Mouse (Mus musculus) heart, embryonic 11.5 days (tissue): Measurements from ENCODE around the gene Ostc. TPM values are rescaled to one million over a fixed set of nuclear protein-coding genes. Genes with fewer than 3 reads are reported as not detected.

Source experiments
- ATAC-seq: fragments of 200-750 bp; cut with Nextera tagmentation; replicated peaks from 2 replicates; pipeline ENCODE4 v1.8.0; 2017; ENCODE audit warnings: moderate library complexity; ENCODE audit not compliant: insufficient number of reproducible peaks, low FRiP score, low TSS enrichment
- H3K27ac ChIP-seq: fragments of 300-500 bp; sonication (generic); 2 replicates; pipeline ENCODE4 v1.5.1; 2014; ENCODE audit warnings: mild to moderate bottlenecking, low read depth, low read length
- H3K27me3 ChIP-seq: fragments of 300-500 bp; sonication (generic); 2 replicates; pipeline ENCODE4 v1.6.1; 2014; ENCODE audit warnings: mild to moderate bottlenecking, low read length, mixed read lengths; ENCODE audit not compliant: control insufficient read depth, insufficient read depth
- H3K36me3 ChIP-seq: fragments of 300-500 bp; sonication (generic); 2 replicates; pipeline ENCODE4 v1.6.1; 2014; ENCODE audit warnings: mild to moderate bottlenecking, low read length, moderate library complexity, mixed read lengths; ENCODE audit not compliant: control insufficient read depth, insufficient read depth
- H3K4me1 ChIP-seq: fragments of 300-500 bp; sonication (generic); 2 replicates; pipeline ENCODE4 v1.6.1; 2014; ENCODE audit warnings: low read length; ENCODE audit not compliant: control insufficient read depth, insufficient read depth
- H3K4me2 ChIP-seq: fragments of 300-500 bp; sonication (generic); 2 replicates; pipeline ENCODE4 v1.6.1; 2014; ENCODE audit warnings: mild to moderate bottlenecking, moderate library complexity
- H3K4me3 ChIP-seq: fragments of 300-500 bp; sonication (generic); 2 replicates; pipeline ENCODE4 v1.5.1; 2014; ENCODE audit warnings: low read depth, low read length
- H3K9ac ChIP-seq: fragments of 300-500 bp; sonication (generic); 2 replicates; pipeline ENCODE4 v1.6.1; 2014; ENCODE audit warnings: mild to moderate bottlenecking, low read depth, low read length, moderate library complexity
- H3K9me3 ChIP-seq: fragments of 300-500 bp; sonication (generic); replicated peaks from 2 replicates; pipeline ENCODE4 v1.6.1; 2016; ENCODE audit warnings: low read length; ENCODE audit not compliant: control insufficient read depth
- WGBS: fragments of 180-500 bp; shearing (Covaris S2); extraction: QIAGEN DNeasy Blood & Tissue Kit; methylation state at CpG from one replicate; pipeline ENCODE4 v1.1.7; 2014; ENCODE audit not compliant: insufficient replicate concordance; 5-methylcytosine and 5-hydroxymethylcytosine counted together
- polyA plus RNA-seq: library from polyadenylated mRNA; unstranded; fragments of >200 nt; fragmentation: Nextera tagmentation; extraction: Ambion mirVana; gene quantifications from 2 replicates; pipeline ENCODE4 v1.2.1, GENCODE M21; 2014

Ostc gene
- polyA plus RNA-seq, 1 experiment from 2014 or later = 282 TPM

GRCm38 (mm10) chr3:130694041-130694593, 15.1 kb downstream of the Ostc start:
- H3K36me3 ChIP-seq = peaks cover 11% of the 10 kb centered on the region
- WGBS = 64% methylated on average over 9 of the region's 9 CpGs

DNA sequence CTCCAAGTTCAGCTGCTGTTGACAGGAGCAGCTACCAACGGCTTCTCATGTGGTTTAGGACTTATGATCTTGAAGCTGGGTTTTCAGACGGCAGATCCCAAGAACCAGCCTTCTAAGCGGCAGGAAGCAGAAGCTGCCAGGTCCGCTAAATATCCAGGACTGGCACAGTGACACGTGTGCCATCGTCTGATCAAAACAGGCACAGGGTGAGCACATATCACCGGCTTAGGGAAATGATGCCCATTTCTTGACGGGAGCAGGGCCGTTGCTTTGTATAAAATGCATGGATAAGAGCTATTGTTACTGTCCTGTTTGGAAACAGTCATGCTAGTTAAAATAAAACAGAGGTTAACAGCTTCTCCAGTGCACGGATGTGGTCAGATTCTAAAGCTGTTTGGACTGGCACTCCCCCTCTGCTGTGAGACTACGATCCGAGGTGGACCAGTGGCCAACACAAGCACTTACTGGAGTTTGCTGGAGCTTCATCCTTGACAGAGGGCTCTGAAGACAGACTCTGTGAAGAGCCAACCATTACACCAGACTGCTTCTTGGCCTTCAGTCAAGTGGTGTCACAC, 17.6 kb downstream of the Ostc start:
- ATAC-seq = no peak
- Histone ChIP-seq H3K9ac (peak overlapping the region; percentile 73), H3K9me3 (no peaks in the 10 kb centered on the region), H3K27me3 (no peaks in the 10 kb centered on the region), H3K4me3 (peak overlapping the region; percentile 48), H3K27ac (peak overlapping the region; percentile 85), H3K36me3 (peaks cover 8% of the 10 kb centered on the region), H3K4me1 (peaks cover 7% of the 10 kb centered on the region; the same call in 1 of the 2 replicates), H3K4me2 (peak overlapping the region; percentile 85)
- 29% methylated on average over 12 of the region's 12 CpGs for WGBS

More at GRCm38 (mm10) chr3:130694041-130694593, 15.1 kb downstream of the Ostc start:
- H3K27ac ChIP-seq = no peak overlapping the region
- no peak overlapping the region for H3K9ac ChIP-seq
- H3K4me3 ChIP-seq = no peak overlapping the region
- no peak for ATAC-seq
- no peaks in the 10 kb centered on the region for H3K9me3 ChIP-seq
- no peaks in the 10 kb centered on the region for H3K27me3 ChIP-seq
- no peak overlapping the region for H3K4me2 ChIP-seq
- H3K4me1 ChIP-seq = peaks cover 7% of the 10 kb centered on the region; the same call in 1 of the 2 replicates

- ATAC-seq = peak; percentile 75
- Histone ChIP-seq H3K36me3 (peaks cover 8% of the 10 kb centered on the region), H3K4me2 (peak overlapping the region; percentile 85), H3K9me3 (no peaks in the 10 kb centered on the region), H3K9ac (peak overlapping the region; percentile 73), H3K4me3 (peak overlapping the region; percentile 48), H3K4me1 (peaks cover 7% of the 10 kb centered on the region; the same call in 1 of the 2 replicates), H3K27me3 (no peaks in the 10 kb centered on the region), H3K27ac (peak overlapping the region; percentile 85)
- 6% methylated on average over 20 of the region's 20 CpGs for WGBS
Measured at GRCm38 (mm10) chr3:130690834-130691595, 18.2 kb downstream of the Ostc start.

- Histone ChIP-seq H3K27ac (no peak overlapping the region), H3K36me3 (peaks cover under 1% of the 10 kb centered on the region; the same call in 1 of the 2 replicates), H3K4me1 (peaks cover 7% of the 10 kb centered on the region; the same call in 1 of the 2 replicates), H3K4me3 (no peak overlapping the region), H3K9ac (no peak overlapping the region), H3K4me2 (no peak overlapping the region), H3K27me3 (no peaks in the 10 kb centered on the region), H3K9me3 (no peaks in the 10 kb centered on the region)
- ATAC-seq = no peak
- WGBS = 24% methylated on average over 12 of the region's 12 CpGs
Measured at GRCm38 (mm10) chr3:130689630-130690029, 19.6 kb downstream of the Ostc start.

DNA sequence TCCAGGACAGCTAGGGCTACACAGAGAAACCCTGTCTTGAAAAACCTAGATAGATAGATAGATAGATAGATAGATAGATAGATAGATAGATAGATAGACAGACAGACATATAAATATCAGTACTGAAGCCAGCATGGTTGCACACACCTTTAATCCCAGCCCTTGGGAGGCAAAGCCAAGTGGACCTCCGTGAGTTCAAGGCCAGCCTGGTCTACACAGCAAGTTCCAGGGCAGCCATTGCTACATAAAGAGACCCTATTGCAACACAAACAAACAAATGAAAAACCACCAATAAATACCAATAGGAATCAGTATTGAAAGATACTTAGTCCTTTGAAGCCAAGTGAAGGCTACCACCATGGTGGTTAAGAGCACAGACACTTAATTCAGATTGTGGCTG, 22.2 kb downstream of the Ostc start:
- Histone ChIP-seq H3K27ac (no peak overlapping the region), H3K4me1 (peaks cover 6% of the 10 kb centered on the region; the same call in 1 of the 2 replicates), H3K4me3 (no peak overlapping the region), H3K9ac (no peak overlapping the region), H3K36me3 (no peaks in the 10 kb centered on the region), H3K9me3 (no peaks in the 10 kb centered on the region), H3K27me3 (no peaks in the 10 kb centered on the region), H3K4me2 (no peak overlapping the region)
- no peak for ATAC-seq
- WGBS = 89% methylated on average over 1 of the region's 1 CpGs

DNA sequence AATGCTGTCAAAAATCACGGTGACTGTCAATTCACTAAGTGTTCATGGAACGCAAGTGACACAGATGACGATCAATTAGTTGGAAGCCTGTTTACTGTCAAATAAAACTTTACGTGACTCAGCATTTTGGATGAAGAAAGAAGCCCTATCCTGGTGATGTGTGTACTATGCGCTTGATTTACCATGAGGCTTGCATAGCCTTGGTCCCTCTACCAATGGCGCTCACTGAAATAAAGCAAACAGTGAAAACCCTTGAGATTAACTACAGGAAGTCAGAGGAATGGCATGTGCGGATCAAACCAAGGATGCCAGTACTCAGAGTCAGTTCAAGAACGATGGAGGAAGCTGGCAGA, 24.3 kb downstream of the Ostc start:
- no peak overlapping the region for H3K27ac ChIP-seq
- H3K36me3 ChIP-seq = no peaks in the 10 kb centered on the region
- H3K4me1 ChIP-seq = no peaks in the 10 kb centered on the region
- WGBS = 84% methylated on average over 8 of the region's 8 CpGs
- H3K9me3 ChIP-seq = no peaks in the 10 kb centered on the region
- no peak overlapping the region for H3K4me2 ChIP-seq
- H3K27me3 ChIP-seq = no peaks in the 10 kb centered on the region
- no peak for ATAC-seq
- no peak overlapping the region for H3K4me3 ChIP-seq
- H3K9ac ChIP-seq = no peak overlapping the region

GRCm38 (mm10) chr3:130684276-130685013, 24.8 kb downstream of the Ostc start:
- no peak overlapping the region for H3K4me2 ChIP-seq

DNA sequence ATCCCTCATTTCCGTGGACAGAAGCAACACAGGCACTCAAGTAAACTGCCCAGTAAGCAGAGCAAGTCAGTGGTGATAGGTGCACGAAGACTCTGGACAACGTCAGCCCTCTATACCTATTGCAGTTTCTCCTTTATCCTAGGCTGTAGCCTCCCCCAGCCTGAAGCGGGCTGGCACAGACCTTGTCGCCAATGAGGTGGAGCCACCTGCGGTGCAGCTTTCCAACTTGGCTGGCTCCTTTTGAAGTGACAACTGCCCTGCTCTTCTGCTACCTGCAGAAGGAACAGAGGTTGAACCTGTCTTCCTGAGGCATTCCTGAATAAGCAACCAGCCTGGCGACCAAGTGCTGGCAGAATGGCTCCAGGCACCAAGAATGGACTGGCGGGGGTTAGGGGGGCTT, 25.4 kb downstream of the Ostc start:
- ATAC-seq = no peak
- H3K9me3 ChIP-seq = no peaks in the 10 kb centered on the region
- no peak overlapping the region for H3K9ac ChIP-seq
- H3K4me3 ChIP-seq = no peak overlapping the region
- no peak overlapping the region for H3K4me2 ChIP-seq
- H3K27ac ChIP-seq = no peak overlapping the region
- H3K4me1 ChIP-seq = no peaks in the 10 kb centered on the region
- 61% methylated on average over 8 of the region's 8 CpGs for WGBS
- no peaks in the 10 kb centered on the region for H3K36me3 ChIP-seq
- H3K27me3 ChIP-seq = no peaks in the 10 kb centered on the region

More at GRCm38 (mm10) chr3:130684276-130685013, 24.8 kb downstream of the Ostc start:
- no peak for ATAC-seq
- no peaks in the 10 kb centered on the region for H3K36me3 ChIP-seq
- H3K27me3 ChIP-seq = no peaks in the 10 kb centered on the region
- H3K4me3 ChIP-seq = no peak overlapping the region
- no peak overlapping the region for H3K27ac ChIP-seq
- H3K9me3 ChIP-seq = no peaks in the 10 kb centered on the region
- WGBS = 85% methylated on average over 9 of the region's 9 CpGs
- H3K9ac ChIP-seq = no peak overlapping the region
- no peaks in the 10 kb centered on the region for H3K4me1 ChIP-seq
